Mouse (Mus musculus): ENCODE data around the gene Paqr7.
A peak's percentile ranks its signal among the peaks of the same experiment; 100 is the strongest.

Paqr7 gene

DNA sequence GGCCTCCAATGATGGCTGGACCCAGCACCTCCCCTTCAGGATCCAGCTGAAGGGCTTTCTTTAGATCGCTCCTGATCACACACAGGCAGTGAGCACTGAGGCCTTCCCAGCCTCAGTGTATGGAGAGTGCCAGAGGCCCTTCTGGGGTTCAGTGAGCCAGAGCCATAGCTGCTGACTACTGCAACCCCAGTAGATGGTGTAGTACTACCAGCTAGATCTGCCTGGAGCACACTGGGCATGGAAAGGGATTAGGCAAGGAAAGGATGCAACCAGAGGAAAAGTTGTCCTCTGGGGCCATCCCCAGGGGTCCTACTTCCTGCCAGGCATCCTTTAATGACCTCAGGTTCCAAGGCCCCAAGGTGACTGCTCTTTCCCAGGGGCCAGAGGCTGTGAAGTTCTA is 57.1 kb downstream of the Paqr7 start:
- no peak for DNase-seq (ENCODE audit: low read depth, low spot score)
- no peaks in the 10 kb centered on the region; the same call in 1 of the 2 replicates for H3K27me3 ChIP-seq (ENCODE audit: control insufficient read depth, insufficient read depth, low read length, poor library complexity, severe bottlenecking)
- no peaks in the 10 kb centered on the region for H3K36me3 ChIP-seq (ENCODE audit: control insufficient read depth, insufficient read depth, low read length, poor library complexity, severe bottlenecking)

DNA sequence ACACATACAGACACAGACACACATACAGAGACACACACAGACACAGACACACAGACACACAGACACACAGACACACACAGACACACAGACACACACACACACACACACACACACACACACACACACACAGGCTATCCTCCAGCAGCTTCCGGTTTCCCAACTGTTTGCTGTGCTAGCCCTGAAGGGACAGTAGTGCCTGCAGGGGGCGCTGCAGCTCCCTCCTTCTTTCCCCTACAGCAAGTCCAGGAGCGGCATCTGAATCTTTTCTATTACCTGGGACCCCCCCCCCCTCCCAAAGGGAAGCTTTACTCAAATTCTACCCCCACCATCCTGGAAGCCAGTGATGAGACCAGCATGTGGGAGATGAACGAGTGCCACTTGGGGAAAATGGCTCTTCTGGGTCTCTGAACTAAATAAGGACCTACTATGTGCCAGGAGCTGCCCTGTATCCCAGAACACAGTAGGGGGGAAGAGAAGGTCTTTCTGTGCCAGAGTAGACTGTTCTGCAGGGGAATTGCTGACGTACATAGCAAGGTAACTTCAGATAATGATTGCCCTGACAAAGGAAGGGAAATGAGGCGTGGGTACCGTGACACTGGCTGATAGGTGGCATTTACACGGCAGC is 59.6 kb downstream of the Paqr7 start:
- peak; percentile 51 for DNase-seq (ENCODE audit: low read depth, low spot score)
- H3K36me3 ChIP-seq (ENCODE audit: control insufficient read depth, insufficient read depth, low read length, poor library complexity, severe bottlenecking), result no peaks in the 10 kb centered on the region
- H3K27me3 ChIP-seq (ENCODE audit: control insufficient read depth, insufficient read depth, low read length, poor library complexity, severe bottlenecking), result no peaks in the 10 kb centered on the region; the same call in 1 of the 2 replicates

DNA sequence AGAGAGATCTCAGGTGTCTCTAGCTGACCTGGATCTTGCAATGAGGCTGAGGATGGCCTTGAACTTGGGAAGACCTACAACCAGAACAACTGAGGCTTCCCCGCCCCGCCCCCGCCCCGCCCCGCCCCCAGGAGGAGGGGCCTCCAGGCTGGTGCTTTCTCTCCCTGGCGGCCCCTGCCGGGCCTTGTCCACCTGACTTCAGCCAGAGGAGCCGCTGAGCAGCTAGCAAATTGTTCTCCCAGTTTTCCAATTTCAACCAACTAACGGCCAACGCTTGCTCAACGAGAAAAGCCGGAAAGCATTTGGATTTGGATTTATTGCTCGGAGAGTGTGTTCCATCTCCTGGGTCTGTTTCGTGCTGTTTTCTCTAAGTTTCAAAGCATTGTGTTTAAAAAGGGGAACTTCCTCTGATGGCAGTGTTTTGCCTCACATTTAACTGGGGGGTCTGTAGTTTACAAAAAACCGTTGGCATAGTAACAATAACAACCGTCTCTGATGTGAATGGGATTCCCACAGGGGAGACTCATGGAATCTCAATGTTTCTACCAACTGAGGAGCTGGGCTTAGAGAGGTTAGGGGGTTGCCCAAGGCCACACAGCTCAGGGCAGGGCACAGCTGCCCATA is 61.2 kb downstream of the Paqr7 start:
- DNase-seq (ENCODE audit: low read depth, low spot score), result peak; percentile 57
- H3K27me3 ChIP-seq (ENCODE audit: control insufficient read depth, insufficient read depth, low read length, poor library complexity, severe bottlenecking), result no peaks in the 10 kb centered on the region; the same call in 1 of the 2 replicates
- H3K36me3 ChIP-seq (ENCODE audit: control insufficient read depth, insufficient read depth, low read length, poor library complexity, severe bottlenecking), result no peaks in the 10 kb centered on the region

DNA sequence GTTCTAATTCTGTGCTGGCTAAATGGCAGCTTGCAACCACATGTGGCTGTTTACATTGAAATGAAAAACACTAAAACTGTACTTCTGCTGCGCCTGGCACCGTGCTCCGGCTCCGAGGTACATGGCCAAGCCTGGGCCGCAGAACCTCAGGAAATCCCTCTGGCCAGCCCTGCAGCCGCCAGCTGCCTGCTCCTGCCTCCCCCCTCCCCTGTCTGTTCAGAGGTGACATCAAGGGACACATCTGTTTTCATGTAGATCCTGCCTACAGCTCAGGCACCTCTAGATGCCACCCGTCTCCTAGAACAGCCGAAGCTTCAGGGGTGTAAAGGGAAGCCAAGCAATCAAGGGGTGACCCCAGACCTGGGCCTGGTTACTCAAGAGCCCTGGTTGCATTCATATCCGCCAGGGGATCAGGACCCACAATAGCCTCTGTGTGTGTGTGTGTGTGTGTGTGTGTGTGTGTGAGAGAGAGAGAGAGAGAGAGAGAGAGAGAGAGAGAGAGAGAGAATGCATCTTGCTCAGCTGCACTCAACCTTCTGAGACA is 62.1 kb downstream of the Paqr7 start:
- H3K27me3 ChIP-seq (ENCODE audit: control insufficient read depth, insufficient read depth, low read length, poor library complexity, severe bottlenecking), result no peaks in the 10 kb centered on the region; the same call in 1 of the 2 replicates
- H3K36me3 ChIP-seq (ENCODE audit: control insufficient read depth, insufficient read depth, low read length, poor library complexity, severe bottlenecking), result no peaks in the 10 kb centered on the region
- DNase-seq (ENCODE audit: low read depth, low spot score), result no peak

DNA sequence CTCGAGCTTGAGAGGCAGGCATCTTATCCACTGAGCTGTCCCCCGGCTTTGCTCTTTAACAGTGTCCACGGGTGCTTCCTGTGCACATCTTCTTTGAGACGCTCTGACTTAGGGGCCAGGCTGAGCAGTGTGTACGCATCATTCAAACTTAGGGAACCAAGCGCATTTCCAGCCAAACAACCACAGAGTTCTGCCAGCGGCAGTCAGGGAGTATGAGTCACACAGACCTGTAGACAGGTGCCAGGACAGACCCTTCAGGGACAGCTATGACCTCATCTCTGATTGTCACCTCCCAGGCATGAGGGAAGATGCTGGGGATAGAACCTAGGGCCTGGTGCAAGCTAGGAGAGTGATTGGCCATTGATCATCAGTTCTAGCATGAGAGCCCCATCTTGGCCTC is 62.7 kb downstream of the Paqr7 start:
- Histone ChIP-seq H3K27me3 (ENCODE audit: control insufficient read depth, insufficient read depth, low read length, poor library complexity, severe bottlenecking) (no peaks in the 10 kb centered on the region; the same call in 1 of the 2 replicates), H3K36me3 (ENCODE audit: control insufficient read depth, insufficient read depth, low read length, poor library complexity, severe bottlenecking) (no peaks in the 10 kb centered on the region)
- no peak for DNase-seq (ENCODE audit: low read depth, low spot score)

Data from splenic B cell, adult 2 months (primary cell).